Mouse (Mus musculus) cerebellum, adult 2 months (tissue): ENCODE data around the gene Anxa8.

Experiments
- CTCF ChIP-seq: fragments of 200-500 bp; IDR thresholded peaks from 2 replicates; pipeline ENCODE4 v1.5.1; 2011; ENCODE audit warnings: low read depth, mild to moderate bottlenecking, control low read depth, low read length, moderate library complexity, borderline replicate concordance; ENCODE audit not compliant: insufficient read depth
- POLR2A ChIP-seq: fragments of 200-500 bp; IDR thresholded peaks from 2 replicates; pipeline ENCODE4 v1.6.1; 2011; ENCODE audit warnings: low read length, control low read depth, borderline replicate concordance; ENCODE audit not compliant: insufficient read depth

DNA sequence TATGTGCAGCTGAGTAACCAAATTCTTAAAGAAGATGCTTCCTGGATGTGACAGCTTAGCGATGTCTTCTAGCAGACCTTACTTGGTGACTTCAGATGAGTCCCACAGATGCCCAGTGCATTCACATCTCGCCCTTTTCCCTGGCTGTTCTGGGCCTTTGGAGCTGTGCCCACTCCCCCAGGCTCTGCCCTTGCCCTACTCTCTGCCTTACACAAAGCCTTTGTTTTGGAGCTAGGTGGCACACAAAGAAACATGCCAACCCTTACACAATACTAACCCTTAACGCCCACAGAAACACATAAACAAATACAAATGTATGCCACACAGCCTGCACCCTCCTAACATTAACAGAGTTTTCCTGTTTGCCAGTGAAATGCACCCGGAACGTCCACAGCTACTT is 10.4 kb downstream of the Anxa8 start:
- TF ChIP-seq CTCF (no peak), POLR2A (no peak)
